7 mouse cellular contexts compared by ENCODE assay signal in the genomic region with DNA sequence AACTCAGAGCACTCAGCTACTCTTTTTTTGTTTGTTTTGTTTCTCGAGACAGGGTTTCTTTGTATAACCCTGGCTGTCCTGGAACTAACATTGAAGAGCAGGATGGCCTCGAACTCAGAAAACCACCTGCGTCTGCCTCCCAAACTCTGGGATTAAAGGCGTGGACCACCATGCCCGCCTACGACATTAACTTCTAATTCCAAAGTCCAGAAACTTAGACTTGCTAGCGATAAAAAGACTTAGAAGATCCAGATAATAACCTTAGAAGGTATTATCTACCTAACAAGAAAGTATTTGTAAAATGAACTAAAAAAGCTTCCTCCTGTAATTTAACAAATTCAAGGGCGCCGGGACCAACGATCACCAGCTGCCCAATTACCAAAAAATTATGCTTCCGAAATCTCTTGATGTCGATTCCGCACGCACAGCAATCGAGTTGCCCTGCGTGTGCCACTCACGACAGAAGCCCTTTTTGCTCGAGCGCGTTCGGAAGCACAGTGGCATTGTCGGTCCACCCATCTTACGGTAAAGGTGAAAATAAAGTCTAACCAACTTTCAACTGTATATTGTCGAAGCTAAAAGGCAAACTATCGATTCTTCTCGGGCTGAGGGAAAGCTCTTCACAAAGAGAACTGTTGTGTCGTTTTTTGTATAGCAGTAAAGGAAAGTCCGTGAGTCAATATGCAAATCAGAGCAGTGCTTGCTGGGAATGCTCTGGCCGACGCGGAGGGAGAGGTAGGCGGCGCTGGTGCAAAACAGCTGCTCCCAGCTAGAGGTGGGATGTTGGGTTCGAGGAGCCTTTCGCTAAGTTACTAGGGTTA. TPM values are rescaled to one million over a fixed set of nuclear protein-coding genes. Genes with fewer than 3 reads are reported as not detected.
DNase-seq lines count a peak whose midpoint lies in the region; ATAC-seq lines count a peak whose summit lies in the region.

No protein-coding gene starts in this region.

- H3K9ac ChIP-seq in intestine, embryonic 15.5 days, result peak overlapping the region; percentile 37

- peak overlapping the region; percentile 65 for H3K4me2 ChIP-seq in intestine, embryonic 15.5 days (replicated peaks)

- WGBS in intestine, embryonic 15.5 days, result under 1% methylated on average over 35 of the region's 35 CpGs
- WGBS in midbrain, embryonic 10.5 days, result under 1% methylated on average over 35 of the region's 35 CpGs

- 0 out of 2 replicates have a peak, but pooled peaks cover 8% of the 10 kb centered on the region for H3K4me1 ChIP-seq in intestine, embryonic 15.5 days (replicated peaks)
- H3K4me1 ChIP-seq in midbrain, embryonic 10.5 days, result peaks cover 20% of the 10 kb centered on the region

- peak; percentile 86 for ATAC-seq in intestine, embryonic 15.5 days

- peak; percentile 79 to 83 for DNase-seq in adrenal gland, adult 18-20 months (ENCODE audit: low spot score in 2 of 2)
- peak; percentile 96 for DNase-seq in embryo, embryonic 11 days
- DNase-seq in gastrocnemius, postnatal 25 days, result peak; percentile 81
- DNase-seq in left cerebral cortex, postnatal 25 days (ENCODE audit: low spot score in 2 of 2), result peak; percentile 85 to 91
- DNase-seq in midbrain, embryonic 10.5 days (ENCODE audit: low spot score), result peak; percentile 90
- DNase-seq in right cerebral cortex, postnatal 4 days, result peak; percentile 79

- intact Hi-C loops in left cerebral cortex, postnatal 25 days (cut with DNase I), result loop anchor here (5.0 kb wide), 2 partner anchors 58 to 652 kb away; a partner anchor contains a TSS

- H3K4me3 ChIP-seq in intestine, embryonic 15.5 days (replicated peaks), result peak overlapping the region; percentile 23
- peak overlapping the region; percentile 37 for H3K4me3 ChIP-seq in midbrain, embryonic 10.5 days

- H3K27ac ChIP-seq in intestine, embryonic 15.5 days, result peak overlapping the region; percentile 92
- H3K27ac ChIP-seq in midbrain, embryonic 10.5 days (replicated peaks), result peak overlapping the region; percentile 95

- H3K9me3 ChIP-seq in intestine, embryonic 15.5 days, result no peaks in the 10 kb centered on the region
- H3K9me3 ChIP-seq in midbrain, embryonic 10.5 days (replicated peaks), result no peaks in the 10 kb centered on the region

- no peaks in the 10 kb centered on the region for H3K36me3 ChIP-seq in intestine, embryonic 15.5 days
- no peaks in the 10 kb centered on the region for H3K36me3 ChIP-seq in midbrain, embryonic 10.5 days

- no peaks in the 10 kb centered on the region for H3K27me3 ChIP-seq in intestine, embryonic 15.5 days (replicated peaks)
- H3K27me3 ChIP-seq in midbrain, embryonic 10.5 days (ENCODE audit: low read depth, poor library complexity, severe bottlenecking), result no peaks in the 10 kb centered on the region

RNA-seq across cellular contexts. Expression of a gene that starts 4.2 kb away (rescaled TPM):
- total RNA-seq in adrenal gland, adult 18-20 months (2021), result 10 to 100 TPM; 30.7 to 37.8 TPM
- total RNA-seq in gastrocnemius, postnatal 25 days (2021), result 10 to 100 TPM; 31.6 to 32.1 TPM
- 37.7 and 39.8 TPM in 2 replicates for polyA plus RNA-seq in intestine, embryonic 15.5 days (2015; fragmentation: Nextera tagmentation; extraction: Ambion mirVana)
- 10 to 100 TPM; 19.2 to 22.5 TPM for total RNA-seq in left cerebral cortex, postnatal 25 days (2021)
- 70.1 and 73.0 TPM in 2 replicates for polyA plus RNA-seq in midbrain, embryonic 10.5 days (2016; fragmentation: Nextera tagmentation; extraction: Ambion mirVana)

RNA-seq across cellular contexts. Expression of a gene that starts 8.5 kb away (rescaled TPM):
- total RNA-seq in adrenal gland, adult 18-20 months (2021), result 10 to 100 TPM; 15.7 to 18.0 TPM
- 1 to 10 TPM; 7.4 to 8.0 TPM for total RNA-seq in gastrocnemius, postnatal 25 days (2021)
- 27.8 and 31.3 TPM in 2 replicates for polyA plus RNA-seq in intestine, embryonic 15.5 days (2015; fragmentation: Nextera tagmentation; extraction: Ambion mirVana)
- 10 to 100 TPM; 25.2 to 26.2 TPM for total RNA-seq in left cerebral cortex, postnatal 25 days (2021)
- 45.9 and 49.3 TPM in 2 replicates for polyA plus RNA-seq in midbrain, embryonic 10.5 days (2016; fragmentation: Nextera tagmentation; extraction: Ambion mirVana)

RNA-seq across cellular contexts. Expression of a gene that starts 33.2 kb away (rescaled TPM):
- total RNA-seq in adrenal gland, adult 18-20 months (2021), result 1 to 10 TPM; 1.4 to 1.6 TPM
- total RNA-seq in gastrocnemius, postnatal 25 days (2021), result under 1 TPM in 1 of 2 experiments, not detected in 1; 0.48 TPM
- polyA plus RNA-seq in intestine, embryonic 15.5 days (2015; fragmentation: Nextera tagmentation; extraction: Ambion mirVana), result 3.6 and 3.9 TPM in 2 replicates
- total RNA-seq in left cerebral cortex, postnatal 25 days (2021), result 1 to 10 TPM; 1.2 to 1.5 TPM
- 0.79 and 0.85 TPM in 2 replicates for polyA plus RNA-seq in midbrain, embryonic 10.5 days (2016; fragmentation: Nextera tagmentation; extraction: Ambion mirVana)

RNA-seq across cellular contexts. Expression of a gene that starts 57.8 kb away (rescaled TPM):
- total RNA-seq in adrenal gland, adult 18-20 months (2021), result 10 to 100 TPM; 55.7 to 60.1 TPM
- total RNA-seq in gastrocnemius, postnatal 25 days (2021), result 10 to 100 TPM; 22.6 to 24.2 TPM
- 70.6 and 86.5 TPM in 2 replicates for polyA plus RNA-seq in intestine, embryonic 15.5 days (2015; fragmentation: Nextera tagmentation; extraction: Ambion mirVana)
- 10 to 100 TPM; 45.4 to 46.3 TPM for total RNA-seq in left cerebral cortex, postnatal 25 days (2021)
- polyA plus RNA-seq in midbrain, embryonic 10.5 days (2016; fragmentation: Nextera tagmentation; extraction: Ambion mirVana), result 148 and 150 TPM in 2 replicates

RNA-seq across cellular contexts. Expression of a gene that starts 59.4 kb away (rescaled TPM):
- total RNA-seq in adrenal gland, adult 18-20 months (2021), result 10 to 100 TPM; 27.1 to 32.9 TPM
- 10 to 100 TPM in 1 of 2 experiments, 1 to 10 TPM in 1; 9.9 to 10.4 TPM for total RNA-seq in gastrocnemius, postnatal 25 days (2021)
- 74.5 and 82.9 TPM in 2 replicates for polyA plus RNA-seq in intestine, embryonic 15.5 days (2015; fragmentation: Nextera tagmentation; extraction: Ambion mirVana)
- 10 to 100 TPM; 18.0 to 22.2 TPM for total RNA-seq in left cerebral cortex, postnatal 25 days (2021)
- polyA plus RNA-seq in midbrain, embryonic 10.5 days (2016; fragmentation: Nextera tagmentation; extraction: Ambion mirVana), result 83.5 and 87.8 TPM in 2 replicates

Comparison
In these comparisons a context has a peak if more than half of its experiments do, and no peak if none do; other contexts are left out.
1. Peak in every context shown above with its lines: DNase-seq, ATAC-seq, H3K4me3 ChIP-seq and H3K27ac ChIP-seq.